Mouse (Mus musculus): ENCODE measurements at regions not wholly inside any gene's neighbourhood (a gene's known extent, or its start where the extent isn't known, plus 50 kb on each side); places are given as distances from the start of the nearest gene placed in this dataset.

DNA sequence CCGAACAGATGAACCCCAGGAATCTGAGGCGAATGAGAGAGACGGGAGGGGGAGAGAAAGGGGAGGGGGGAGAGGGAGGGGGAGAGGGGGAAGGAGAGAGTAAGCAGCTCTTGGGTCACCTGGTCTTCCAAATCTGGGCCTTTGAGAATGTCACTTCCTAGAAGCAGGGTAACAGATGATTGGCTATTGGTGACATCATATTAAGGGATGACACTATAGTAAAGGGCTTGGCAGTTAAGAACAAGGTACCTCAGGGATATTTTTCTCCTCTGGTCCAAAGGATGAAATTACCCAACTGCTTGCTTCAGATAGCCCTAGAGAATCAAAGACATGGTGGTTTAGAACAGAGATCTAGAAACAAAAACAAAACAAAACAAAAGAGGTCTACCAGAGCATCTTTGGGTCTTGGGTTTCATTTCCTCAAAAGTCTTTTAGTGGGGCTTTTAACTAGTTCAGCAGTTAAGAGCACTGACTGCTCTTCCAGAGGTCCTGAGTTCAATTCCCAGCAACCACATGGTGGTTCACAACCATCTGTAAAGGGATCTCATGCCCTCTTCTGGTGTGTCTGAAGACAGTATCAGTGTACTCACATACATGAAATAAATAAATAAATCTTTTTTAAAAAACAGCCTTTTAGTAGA, 97.6 kb upstream of the Gnao1 start:
- no peak overlapping the region for H3K4me3 ChIP-seq (ENCODE audit: low read depth, low read length)
- no peaks in the 10 kb centered on the region for H3K36me3 ChIP-seq (ENCODE audit: control insufficient read depth, insufficient read depth, low read length)
- no peaks in the 10 kb centered on the region for H3K4me1 ChIP-seq (ENCODE audit: control insufficient read depth, insufficient read depth, low read length)
- WGBS, result 91% methylated on average over 3 of the region's 3 CpGs
- no peak overlapping the region for H3K9ac ChIP-seq (replicated peaks; ENCODE audit: low read depth, low read length)
- no peaks in the 10 kb centered on the region for H3K9me3 ChIP-seq (ENCODE audit: control insufficient read depth, low read length)
- H3K27ac ChIP-seq (ENCODE audit: low read depth, low read length), result no peak overlapping the region
- H3K4me2 ChIP-seq (ENCODE audit: low read depth, low read length), result no peak overlapping the region
- ATAC-seq (ENCODE audit: low read depth), result no peak
- no peaks in the 10 kb centered on the region for H3K27me3 ChIP-seq (ENCODE audit: control insufficient read depth, insufficient read depth, low read length)

DNA sequence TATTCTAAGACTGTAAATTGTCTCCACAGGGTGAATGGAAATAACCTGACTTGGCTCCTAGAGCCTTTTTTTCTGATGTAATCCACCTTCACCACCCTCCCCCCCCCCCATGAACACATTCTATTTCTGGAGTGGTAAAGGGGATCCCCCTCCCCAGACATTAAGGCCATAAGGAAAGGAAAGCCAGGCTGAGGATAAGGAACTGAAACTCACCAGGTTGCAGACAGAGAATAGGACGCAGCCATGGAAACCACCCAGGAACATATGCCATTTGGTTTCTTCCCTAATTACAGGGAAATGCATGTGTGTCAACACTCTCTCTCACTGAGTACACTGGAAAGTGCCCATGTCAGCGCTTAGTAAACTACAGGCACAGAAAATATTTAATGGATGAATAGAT, 96.5 kb upstream of the Gnao1 start:
- Histone ChIP-seq H3K9me3 (ENCODE audit: control insufficient read depth, low read length) (no peaks in the 10 kb centered on the region), H3K36me3 (ENCODE audit: control insufficient read depth, insufficient read depth, low read length) (no peaks in the 10 kb centered on the region), H3K27me3 (ENCODE audit: control insufficient read depth, insufficient read depth, low read length) (no peaks in the 10 kb centered on the region), H3K27ac (ENCODE audit: low read depth, low read length) (no peak overlapping the region), H3K9ac (replicated peaks; ENCODE audit: low read depth, low read length) (no peak overlapping the region), H3K4me2 (ENCODE audit: low read depth, low read length) (no peak overlapping the region), H3K4me1 (ENCODE audit: control insufficient read depth, insufficient read depth, low read length) (no peaks in the 10 kb centered on the region), H3K4me3 (ENCODE audit: low read depth, low read length) (no peak overlapping the region)
- ATAC-seq (ENCODE audit: low read depth), result no peak
- WGBS, result 80% methylated on average over 2 of the region's 2 CpGs

DNA sequence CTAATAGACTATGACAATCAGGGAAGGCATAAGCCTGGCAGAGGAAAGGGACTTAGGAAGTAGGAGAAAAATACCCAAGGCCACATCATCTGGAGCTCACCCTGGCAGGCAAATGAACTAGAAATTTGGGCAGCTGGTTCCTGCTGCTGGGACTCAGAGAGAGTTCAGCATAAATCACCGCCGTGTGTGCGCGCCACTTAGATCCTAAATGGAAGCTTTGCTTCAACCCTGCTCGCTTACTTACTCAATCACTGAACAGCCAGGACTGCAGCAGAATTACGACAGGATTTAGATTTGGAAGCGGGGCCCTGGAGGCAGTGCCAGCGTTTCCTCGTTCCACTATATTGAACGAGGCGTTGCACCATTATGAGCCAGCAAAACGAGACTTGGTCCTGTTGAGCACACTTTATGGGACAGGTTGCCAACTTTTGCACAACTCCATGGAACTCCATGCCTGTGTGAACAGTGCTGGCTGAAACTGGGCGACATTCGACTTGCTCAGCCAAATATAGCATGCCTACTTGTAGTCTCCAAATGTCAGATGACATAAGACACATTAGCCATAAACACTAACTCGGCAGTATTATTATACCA, 84.8 kb upstream of the Gnao1 start:
- H3K4me1 ChIP-seq (ENCODE audit: control insufficient read depth, insufficient read depth, low read length), result no peaks in the 10 kb centered on the region
- H3K9ac ChIP-seq (replicated peaks; ENCODE audit: low read depth, low read length), result no peak overlapping the region
- no peak for ATAC-seq (ENCODE audit: low read depth)
- H3K36me3 ChIP-seq (ENCODE audit: control insufficient read depth, insufficient read depth, low read length), result no peaks in the 10 kb centered on the region
- H3K27ac ChIP-seq (ENCODE audit: low read depth, low read length), result no peak overlapping the region
- no peak overlapping the region for H3K4me3 ChIP-seq (ENCODE audit: low read depth, low read length)
- 53% methylated on average over 15 of the region's 15 CpGs for WGBS
- H3K4me2 ChIP-seq (ENCODE audit: low read depth, low read length), result no peak overlapping the region
- H3K9me3 ChIP-seq (ENCODE audit: control insufficient read depth, low read length), result no peaks in the 10 kb centered on the region
- H3K27me3 ChIP-seq (ENCODE audit: control insufficient read depth, insufficient read depth, low read length), result no peaks in the 10 kb centered on the region

DNA sequence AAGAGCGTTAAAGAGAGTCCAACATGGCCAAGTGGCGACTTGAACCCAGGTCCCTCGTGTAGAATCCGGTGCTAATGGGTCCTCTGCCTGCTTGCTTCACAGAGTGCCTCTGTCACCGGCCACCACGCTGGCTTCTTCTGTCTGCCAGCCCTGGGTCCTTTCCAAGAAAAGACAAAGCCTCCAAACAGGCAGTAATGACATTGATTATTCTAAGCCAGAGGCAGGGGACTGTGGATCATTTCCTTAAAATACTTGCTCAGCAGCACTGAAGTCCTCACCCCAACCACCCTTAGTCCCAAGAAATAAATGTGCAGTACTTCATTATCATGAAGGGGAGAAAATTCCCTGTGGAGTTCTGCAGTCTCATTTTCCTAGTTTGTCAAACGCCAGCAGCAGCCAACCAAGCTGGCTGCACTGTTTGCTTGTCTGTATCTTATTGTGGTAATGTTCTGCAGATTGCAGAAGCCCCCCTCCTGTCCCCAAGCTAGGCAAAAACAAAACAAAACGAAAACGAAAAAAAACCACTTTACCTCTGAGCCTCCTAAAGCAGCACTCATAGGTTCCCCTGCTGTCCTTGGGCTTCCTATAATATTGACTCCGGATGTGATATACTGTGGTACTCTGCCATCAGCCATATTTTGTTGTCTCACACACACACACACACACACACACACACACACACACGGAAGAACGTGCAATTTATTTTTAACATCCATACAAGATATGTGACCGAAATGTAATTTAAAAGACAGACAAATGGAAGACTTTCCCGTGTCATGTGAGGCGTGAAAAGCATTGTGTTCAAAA, 80.4 kb upstream of the Gnao1 start:
- Histone ChIP-seq H3K9ac (replicated peaks; ENCODE audit: low read depth, low read length) (no peak overlapping the region), H3K4me2 (ENCODE audit: low read depth, low read length) (no peak overlapping the region), H3K27me3 (ENCODE audit: control insufficient read depth, insufficient read depth, low read length) (no peaks in the 10 kb centered on the region), H3K4me3 (ENCODE audit: low read depth, low read length) (no peak overlapping the region), H3K4me1 (ENCODE audit: control insufficient read depth, insufficient read depth, low read length) (no peaks in the 10 kb centered on the region), H3K9me3 (ENCODE audit: control insufficient read depth, low read length) (no peaks in the 10 kb centered on the region), H3K27ac (ENCODE audit: low read depth, low read length) (no peak overlapping the region), H3K36me3 (ENCODE audit: control insufficient read depth, insufficient read depth, low read length) (no peaks in the 10 kb centered on the region)
- no peak for ATAC-seq (ENCODE audit: low read depth)
- 62% methylated on average over 15 of the region's 15 CpGs for WGBS

DNA sequence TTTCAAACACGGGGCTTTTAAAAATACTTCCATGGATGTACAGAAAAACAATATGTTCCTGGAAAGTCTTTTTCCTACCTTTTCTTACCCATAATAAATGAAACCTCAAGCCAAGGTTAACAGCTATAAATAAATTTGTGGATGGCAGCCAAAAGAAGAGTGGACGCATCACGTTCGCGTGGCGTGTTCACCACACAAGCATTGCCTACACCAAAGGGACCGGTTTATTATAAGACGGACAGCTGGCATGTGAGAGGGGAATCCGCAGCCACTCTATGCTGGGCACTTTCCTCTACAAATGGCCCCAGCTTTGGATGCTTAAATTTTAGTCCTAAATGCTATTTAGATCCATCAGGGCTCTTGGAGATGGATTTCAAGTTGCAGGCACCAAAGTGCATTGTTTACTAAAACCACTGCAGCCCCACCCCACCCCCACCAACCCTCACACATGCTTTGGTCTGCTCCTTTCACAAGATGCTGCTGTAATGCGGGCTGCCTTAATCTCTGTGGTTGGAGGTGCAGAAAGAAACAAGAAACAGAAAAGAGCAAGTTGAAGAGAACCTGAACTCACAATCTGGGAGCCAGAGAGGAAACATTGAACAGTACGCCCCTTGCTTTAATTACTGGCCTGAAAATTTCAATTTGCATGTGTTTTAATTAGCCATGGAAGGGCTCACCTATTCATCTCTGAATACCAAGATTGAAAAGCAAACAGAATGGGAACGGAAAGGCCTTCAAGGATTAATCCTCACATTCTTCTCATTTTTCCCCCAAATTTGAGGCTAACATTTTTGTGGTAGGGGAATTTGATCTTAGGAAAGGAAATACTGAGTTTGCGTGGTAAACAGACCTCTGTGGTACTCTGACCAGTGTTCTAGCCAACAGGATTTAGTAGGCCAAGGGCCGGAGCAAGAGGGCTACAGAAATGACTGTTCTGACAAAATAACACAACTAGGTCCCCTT, 78.7 kb upstream of the Gnao1 start:
- WGBS, result 69% methylated on average over 14 of the region's 14 CpGs
- H3K9ac ChIP-seq (replicated peaks; ENCODE audit: low read depth, low read length), result no peak overlapping the region
- H3K36me3 ChIP-seq (ENCODE audit: control insufficient read depth, insufficient read depth, low read length), result no peaks in the 10 kb centered on the region
- no peaks in the 10 kb centered on the region for H3K27me3 ChIP-seq (ENCODE audit: control insufficient read depth, insufficient read depth, low read length)
- no peak overlapping the region for H3K4me2 ChIP-seq (ENCODE audit: low read depth, low read length)
- no peaks in the 10 kb centered on the region for H3K9me3 ChIP-seq (ENCODE audit: control insufficient read depth, low read length)
- no peak for ATAC-seq (ENCODE audit: low read depth)
- peaks cover 2% of the 10 kb centered on the region; the same call in 1 of the 2 replicates for H3K4me1 ChIP-seq (ENCODE audit: control insufficient read depth, insufficient read depth, low read length)
- H3K4me3 ChIP-seq (ENCODE audit: low read depth, low read length), result no peak overlapping the region
- no peak overlapping the region for H3K27ac ChIP-seq (ENCODE audit: low read depth, low read length)

DNA sequence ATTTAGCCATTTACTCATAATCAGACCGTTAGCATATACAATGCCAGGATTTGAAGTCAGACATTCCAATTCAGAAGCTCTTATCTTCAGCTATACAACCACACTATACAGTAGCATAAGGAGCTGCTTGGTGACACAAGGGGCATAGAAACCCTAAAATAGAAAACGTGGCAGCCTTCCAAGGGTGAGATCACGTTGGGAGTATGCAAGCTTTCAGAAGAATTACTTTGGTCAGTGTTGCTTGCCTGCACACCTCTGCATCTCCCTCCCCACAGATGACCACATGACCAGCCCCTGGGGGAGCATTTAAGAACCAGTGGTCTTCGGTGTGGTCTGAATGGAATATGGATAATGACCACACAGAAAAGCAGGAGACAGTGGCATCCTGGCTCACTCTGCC, 74.9 kb upstream of the Gnao1 start:
- Histone ChIP-seq H3K4me3 (ENCODE audit: low read depth, low read length) (no peak overlapping the region), H3K27ac (ENCODE audit: low read depth, low read length) (no peak overlapping the region), H3K4me1 (ENCODE audit: control insufficient read depth, insufficient read depth, low read length) (peaks cover 2% of the 10 kb centered on the region; the same call in 1 of the 2 replicates), H3K27me3 (ENCODE audit: control insufficient read depth, insufficient read depth, low read length) (no peaks in the 10 kb centered on the region), H3K36me3 (ENCODE audit: control insufficient read depth, insufficient read depth, low read length) (no peaks in the 10 kb centered on the region), H3K9me3 (ENCODE audit: control insufficient read depth, low read length) (no peaks in the 10 kb centered on the region), H3K9ac (replicated peaks; ENCODE audit: low read depth, low read length) (no peak overlapping the region), H3K4me2 (ENCODE audit: low read depth, low read length) (no peak overlapping the region)
- 63% methylated on average over 4 of the region's 4 CpGs for WGBS
- no peak for ATAC-seq (ENCODE audit: low read depth)

DNA sequence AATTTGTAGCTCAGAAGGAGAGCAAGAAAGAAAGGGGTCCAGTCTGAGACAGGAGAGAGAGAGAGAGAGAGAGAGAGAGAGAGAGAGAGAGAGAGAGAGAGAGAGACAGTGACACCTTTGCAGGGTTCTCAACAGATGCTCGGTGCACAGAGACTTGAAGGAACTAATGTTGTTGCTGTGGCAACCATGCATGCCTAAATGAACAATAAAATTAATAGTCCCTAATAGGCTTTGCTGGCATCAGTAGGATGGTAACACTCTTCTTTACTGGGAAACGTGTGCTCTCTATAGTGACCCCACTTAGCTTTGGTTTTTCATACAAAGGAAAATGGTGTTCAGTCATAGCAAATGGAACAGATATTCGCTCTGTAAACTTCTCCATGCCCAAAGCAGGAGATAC, 69.5 kb upstream of the Gnao1 start:
- Histone ChIP-seq H3K36me3 (ENCODE audit: control insufficient read depth, insufficient read depth, low read length) (no peaks in the 10 kb centered on the region), H3K27me3 (ENCODE audit: control insufficient read depth, insufficient read depth, low read length) (no peaks in the 10 kb centered on the region), H3K27ac (ENCODE audit: low read depth, low read length) (peak overlapping the region; percentile 36; the same call in 1 of the 2 replicates), H3K4me2 (ENCODE audit: low read depth, low read length) (no peak overlapping the region), H3K9ac (replicated peaks; ENCODE audit: low read depth, low read length) (no peak overlapping the region), H3K4me1 (ENCODE audit: control insufficient read depth, insufficient read depth, low read length) (0 out of 2 replicates have a peak, but pooled peaks cover 3% of the 10 kb centered on the region), H3K4me3 (ENCODE audit: low read depth, low read length) (no peak overlapping the region), H3K9me3 (ENCODE audit: control insufficient read depth, low read length) (no peaks in the 10 kb centered on the region)
- WGBS, result 38% methylated on average over 3 of the region's 3 CpGs
- ATAC-seq (ENCODE audit: low read depth), result peak; percentile 76

DNA sequence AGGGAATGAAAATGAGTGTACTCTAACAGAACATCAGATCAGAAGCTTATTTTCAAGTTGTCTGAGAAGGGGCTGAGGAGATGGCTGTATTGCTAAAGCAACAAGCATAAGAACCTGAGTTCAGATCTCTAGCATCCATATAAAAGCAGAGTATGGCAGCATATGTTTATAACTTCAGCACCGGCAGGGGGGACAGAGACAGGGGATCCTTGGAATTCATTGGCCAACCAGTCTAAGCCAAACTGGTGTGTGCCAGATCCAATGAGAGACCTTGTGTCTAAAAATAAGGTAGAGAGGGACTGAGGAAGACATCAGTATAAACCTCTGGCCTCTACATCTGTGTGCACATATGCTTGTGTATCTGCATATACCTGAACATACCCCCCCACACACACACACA, 61.0 kb upstream of the Gnao1 start:
- H3K9ac ChIP-seq (replicated peaks; ENCODE audit: low read depth, low read length), result no peak overlapping the region
- 64% methylated on average over 1 of the region's 1 CpGs for WGBS
- no peak overlapping the region for H3K27ac ChIP-seq (ENCODE audit: low read depth, low read length)
- H3K36me3 ChIP-seq (ENCODE audit: control insufficient read depth, insufficient read depth, low read length), result no peaks in the 10 kb centered on the region
- no peaks in the 10 kb centered on the region for H3K9me3 ChIP-seq (ENCODE audit: control insufficient read depth, low read length)
- ATAC-seq (ENCODE audit: low read depth), result no peak
- no peaks in the 10 kb centered on the region for H3K4me1 ChIP-seq (ENCODE audit: control insufficient read depth, insufficient read depth, low read length)
- H3K27me3 ChIP-seq (ENCODE audit: control insufficient read depth, insufficient read depth, low read length), result no peaks in the 10 kb centered on the region
- no peak overlapping the region for H3K4me2 ChIP-seq (ENCODE audit: low read depth, low read length)
- H3K4me3 ChIP-seq (ENCODE audit: low read depth, low read length), result no peak overlapping the region
